Comparison of ENCODE assay signal across 7 mouse cellular contexts in the genomic region with DNA sequence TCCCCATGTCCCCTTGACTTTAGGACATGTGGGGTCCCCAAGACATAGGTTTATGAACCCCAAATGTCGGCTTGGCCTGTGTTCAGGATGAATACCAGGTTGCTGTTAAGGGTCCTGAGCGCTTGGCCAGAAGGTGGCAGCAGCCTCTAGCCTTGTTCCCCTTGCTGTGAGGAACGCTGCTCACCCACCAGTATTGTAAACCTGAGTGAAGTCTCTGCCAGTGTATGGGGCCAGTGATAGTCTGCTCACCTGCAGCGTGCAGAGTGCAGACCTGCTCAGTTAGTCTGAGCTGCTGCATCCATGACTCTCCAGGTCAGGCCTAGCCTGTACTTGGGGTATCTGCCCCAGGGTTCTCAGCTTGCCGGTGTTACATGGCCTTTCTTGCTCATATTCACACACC. TPM values are rescaled to one million over a fixed set of nuclear protein-coding genes. Genes with fewer than 3 reads are reported as not detected.
DNase-seq lines count a peak whose midpoint lies in the region; ATAC-seq and TF ChIP-seq lines count a peak whose summit lies in the region.

No protein-coding gene starts in this region.

- no peak overlapping the region for H3K27ac ChIP-seq in heart, adult 2 months
- no peak overlapping the region for H3K27ac ChIP-seq in limb, embryonic 10.5 days
- H3K27ac ChIP-seq in midbrain, embryonic 11.5 days (ENCODE audit: low read depth, low read length): no peak overlapping the region

- H3K27me3 ChIP-seq in heart, adult 2 months (ENCODE audit: control insufficient read depth, insufficient read depth, low read length): 0 out of 2 replicates have a peak, but pooled peaks cover 1% of the 10 kb centered on the region
- H3K27me3 ChIP-seq in limb, embryonic 10.5 days (ENCODE audit: low read depth, poor library complexity, severe bottlenecking): peaks cover 47% of the 10 kb centered on the region
- H3K27me3 ChIP-seq in midbrain, embryonic 11.5 days (ENCODE audit: control insufficient read depth, insufficient read depth, low read length): peaks cover 14% of the 10 kb centered on the region

- H3K9ac ChIP-seq in heart, adult 2 months (ENCODE audit: low read depth, low read length): no peak overlapping the region
- no peak overlapping the region for H3K9ac ChIP-seq in midbrain, embryonic 11.5 days (ENCODE audit: low read length)

- no peak overlapping the region for H3K4me2 ChIP-seq in midbrain, embryonic 11.5 days

- 31% methylated on average over 5 of the region's 5 CpGs for WGBS in heart, adult 2 months
- 37% methylated on average over 5 of the region's 5 CpGs for WGBS in limb, embryonic 10.5 days
- WGBS in midbrain, embryonic 11.5 days: 39% methylated on average over 5 of the region's 5 CpGs

- H3K36me3 ChIP-seq in heart, adult 2 months (ENCODE audit: control insufficient read depth, insufficient read depth, low read length): no peaks in the 10 kb centered on the region
- no peaks in the 10 kb centered on the region for H3K36me3 ChIP-seq in limb, embryonic 10.5 days
- no peaks in the 10 kb centered on the region for H3K36me3 ChIP-seq in midbrain, embryonic 11.5 days (ENCODE audit: control insufficient read depth, insufficient read depth, low read length)

- intact Hi-C loops in heart, adult 2 months (cut with DNase I): loop anchor here (1.0 to 5.0 kb wide), 3 partner anchors 32 to 207 kb away; no protein-coding TSS in a partner anchor

- no peaks in the 10 kb centered on the region for H3K79me2 ChIP-seq in heart, adult 2 months (replicated peaks; ENCODE audit: control insufficient read depth, insufficient read depth, low read length)

- H3K4me3 ChIP-seq in heart, adult 2 months: no peak overlapping the region
- H3K4me3 ChIP-seq in limb, embryonic 10.5 days: no peak overlapping the region
- no peak overlapping the region for H3K4me3 ChIP-seq in midbrain, embryonic 11.5 days (ENCODE audit: low read depth, low read length)

- H3K4me1 ChIP-seq in heart, adult 2 months (ENCODE audit: control insufficient read depth, insufficient read depth, low read length): peaks cover 8% of the 10 kb centered on the region
- H3K4me1 ChIP-seq in limb, embryonic 10.5 days: peaks cover 13% of the 10 kb centered on the region
- 0 out of 2 replicates have a peak, but pooled peaks cover 2% of the 10 kb centered on the region for H3K4me1 ChIP-seq in midbrain, embryonic 11.5 days (ENCODE audit: control insufficient read depth, insufficient read depth, low read length)

- DNase-seq in adrenal gland, adult 18-20 months (ENCODE audit: low spot score in 2 of 2): peak; percentile 55 to 56
- DNase-seq in embryo, embryonic 11.5 days (ENCODE audit: low read depth, low spot score): peak; percentile 19
- peak; percentile 75 for DNase-seq in heart, adult 2 months
- peak; percentile 66 for DNase-seq in kidney, adult 18-20 months
- peak; percentile 68 for DNase-seq in limb, embryonic 10.5 days (ENCODE audit: low spot score)
- DNase-seq in midbrain, embryonic 11.5 days (ENCODE audit: low spot score, missing footprints): peak; percentile 87
- DNase-seq in spleen, adult 12 weeks (ENCODE audit: low spot score): peak; percentile 59

- H3K9me3 ChIP-seq in limb, embryonic 10.5 days (replicated peaks): no peaks in the 10 kb centered on the region
- no peaks in the 10 kb centered on the region for H3K9me3 ChIP-seq in midbrain, embryonic 11.5 days (ENCODE audit: control insufficient read depth, low read length)

- TF ChIP-seq EP300 in heart, adult 2 months (IDR thresholded peaks at IDR 0.05; ENCODE audit: insufficient read depth, low read depth, low read length): peak; percentile 72

- ATAC-seq in midbrain, embryonic 11.5 days (ENCODE audit: low FRiP score): peak; percentile 48; the same call in 1 of the 2 replicates

- no peak for TF ChIP-seq POLR2A in heart, adult 2 months (IDR thresholded peaks at IDR 0.05; ENCODE audit: insufficient read depth, low read depth, low read length)

- TF ChIP-seq CTCF in heart, adult 2 months (IDR thresholded peaks at IDR 0.05): peak; percentile 85

RNA-seq across cellular contexts. Expression of gene Ramp1, which starts 0.5 kb away (rescaled TPM):
- 1 to 10 TPM; 6.7 to 9.2 TPM for total RNA-seq in adrenal gland, adult 18-20 months (2021)
- 1 to 10 TPM; 4.5 to 5.8 TPM for total RNA-seq in heart, adult 2 months (2021)
- polyA plus RNA-seq in heart, adult 2 months (2012; rRNA removed): 9.2 and 20.2 TPM in 2 replicates
- polyA plus RNA-seq in limb, embryonic 10.5 days (2016; fragmentation: Nextera tagmentation; extraction: Ambion mirVana): 0.16 and 0.23 TPM in 2 replicates
- polyA plus RNA-seq in midbrain, embryonic 11.5 days (2014; fragmentation: Nextera tagmentation; extraction: Ambion mirVana): 0.50 and 0.85 TPM in 2 replicates

RNA-seq across cellular contexts. Expression of gene Rbm44, which starts 34.2 kb away (rescaled TPM):
- total RNA-seq in adrenal gland, adult 18-20 months (2021): not detected
- total RNA-seq in heart, adult 2 months (2021): not detected
- not detected in 2 replicates for polyA plus RNA-seq in heart, adult 2 months (2012; rRNA removed)
- polyA plus RNA-seq in limb, embryonic 10.5 days (2016; fragmentation: Nextera tagmentation; extraction: Ambion mirVana): 0.53 and 0.68 TPM in 2 replicates
- polyA plus RNA-seq in midbrain, embryonic 11.5 days (2014; fragmentation: Nextera tagmentation; extraction: Ambion mirVana): 0.37 and 0.94 TPM in 2 replicates

Comparison
In these comparisons a context has a peak if more than half of its experiments do, and no peak if none do; other contexts are left out.
1. DNase-seq: peak in every context shown above with its lines; median percentile 87 in midbrain, embryonic 11.5 days; 75 in heart, adult 2 months; 68 in limb, embryonic 10.5 days; 66 in kidney, adult 18-20 months; 59 in spleen, adult 12 weeks; 56 in adrenal gland, adult 18-20 months; 19 in embryo, embryonic 11.5 days.